Mouse (Mus musculus): Measurements from ENCODE around the gene Sspn. TPM values are rescaled to one million over a fixed set of nuclear protein-coding genes. Genes with fewer than 3 reads are reported as not detected.
A peak's percentile ranks its signal among the peaks of the same experiment; 100 is the strongest.

The Sspn gene
- 1 to 10 TPM; 3.9 to 4.1 TPM for total RNA-seq (2021)

GRCm38 (mm10) chr6:145931341-145931740, at the start of gene Sspn:
Sspn (plus strand) TSS chr6:145931641.
- intact Hi-C loops (cut with DNase I), result no loop called here
- no peak for DNase-seq (ENCODE audit: low spot score in 2 of 2)

GRCm38 (mm10) chr6:145883010-145883409, 48.4 kb upstream of the Sspn start:
- no peak for DNase-seq (ENCODE audit: low spot score in 2 of 2)
- intact Hi-C loops (cut with DNase I), result no loop called here

GRCm38 (mm10) chr6:145883668-145884067, 47.8 kb upstream of the Sspn start:
- intact Hi-C loops (cut with DNase I), result no loop called here
- DNase-seq (ENCODE audit: low spot score in 2 of 2), result no peak

GRCm38 (mm10) chr6:145885069-145885468, 46.4 kb upstream of the Sspn start:
- DNase-seq (ENCODE audit: low spot score in 2 of 2), result no peak
- intact Hi-C loops (cut with DNase I), result no loop called here

- intact Hi-C loops (cut with DNase I), result no loop called here
- DNase-seq (ENCODE audit: low spot score in 2 of 2), result no peak
Measured at GRCm38 (mm10) chr6:145886277-145886676, 45.2 kb upstream of the Sspn start.

DNA sequence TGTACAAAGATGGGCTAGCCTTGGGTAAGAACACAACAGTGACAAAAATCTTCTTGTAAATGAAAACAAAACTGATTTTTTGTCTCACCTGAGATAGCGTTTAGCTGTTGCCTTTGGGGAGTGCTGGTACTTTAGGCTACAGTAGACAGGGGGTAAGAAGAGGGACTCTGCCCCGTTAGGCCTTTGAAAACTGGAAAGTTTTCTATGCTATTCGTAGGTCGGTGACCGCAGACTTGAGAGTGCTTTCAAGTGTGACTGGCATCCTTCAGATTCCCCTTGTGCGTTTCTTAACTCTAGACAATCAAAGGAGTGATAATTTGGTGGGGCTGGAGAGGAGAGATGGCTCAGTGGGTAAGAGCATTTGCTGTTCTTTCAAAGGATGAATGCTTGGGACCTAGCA, 43.7 kb upstream of the Sspn start:
- no peak for DNase-seq (ENCODE audit: low spot score in 2 of 2)
- intact Hi-C loops (cut with DNase I), result no loop called here

GRCm38 (mm10) chr6:145891951-145892350, 39.5 kb upstream of the Sspn start:
- DNase-seq (ENCODE audit: low spot score in 2 of 2), result no peak
- intact Hi-C loops (cut with DNase I), result no loop called here

DNA sequence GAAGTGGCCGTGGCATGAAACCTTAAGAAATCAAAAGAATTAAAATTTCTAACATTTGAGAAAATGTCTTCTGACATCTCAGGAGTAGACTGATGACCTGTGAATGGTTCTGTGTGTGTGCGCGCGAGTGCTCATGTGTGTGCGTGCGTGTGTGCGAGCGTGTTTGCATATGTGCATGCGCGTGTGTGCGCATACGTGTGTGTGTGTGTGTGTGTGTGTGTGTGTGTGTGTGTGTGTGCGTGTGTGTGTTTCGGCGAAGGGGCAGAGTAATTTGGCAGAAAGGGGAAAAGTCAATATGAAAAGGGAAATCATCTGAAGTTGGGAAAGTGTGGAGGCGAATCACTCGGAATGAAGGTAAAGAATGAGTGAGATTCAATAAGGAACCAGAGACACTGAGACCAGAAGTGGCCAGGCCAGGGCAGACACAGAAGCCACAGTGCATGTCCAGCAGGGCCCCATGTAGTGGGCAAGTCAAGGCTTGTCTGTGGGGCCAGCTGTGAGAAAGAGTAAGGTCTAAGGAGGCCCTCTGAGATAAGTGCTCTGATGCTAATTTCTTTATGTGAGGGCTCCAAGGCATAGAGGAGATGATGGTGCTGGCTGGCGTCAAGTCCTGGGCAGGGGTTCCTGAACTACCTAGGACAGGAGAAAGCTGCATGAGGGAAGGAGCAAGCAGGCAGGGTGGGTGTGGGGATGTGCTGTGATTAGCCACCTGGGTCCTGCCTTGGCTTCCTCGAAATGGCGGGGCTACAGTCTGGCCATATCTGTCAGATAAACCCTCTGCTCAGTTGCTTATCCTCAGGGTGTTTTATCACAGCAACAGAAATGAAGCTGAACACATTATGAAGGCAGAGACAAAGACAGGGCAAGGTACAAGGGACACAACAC, 38.8 kb upstream of the Sspn start:
- no peak for DNase-seq (ENCODE audit: low spot score in 2 of 2)
- intact Hi-C loops (cut with DNase I), result no loop called here

GRCm38 (mm10) chr6:145893366-145894021, 37.9 kb upstream of the Sspn start:
- intact Hi-C loops (cut with DNase I), result no loop called here
- DNase-seq (ENCODE audit: low spot score in 2 of 2), result no peak

GRCm38 (mm10) chr6:145894669-145895342, 36.6 kb upstream of the Sspn start:
- intact Hi-C loops (cut with DNase I), result no loop called here
- peak in 1 of 2 experiments; percentile 5 for DNase-seq (ENCODE audit: low spot score in 2 of 2)

GRCm38 (mm10) chr6:145904169-145904568, 27.3 kb upstream of the Sspn start:
- intact Hi-C loops (cut with DNase I), result no loop called here
- DNase-seq (ENCODE audit: low spot score in 2 of 2), result no peak

- intact Hi-C loops (cut with DNase I), result no loop called here
Measured at GRCm38 (mm10) chr6:145904616-145905015, 26.8 kb upstream of the Sspn start.

DNA sequence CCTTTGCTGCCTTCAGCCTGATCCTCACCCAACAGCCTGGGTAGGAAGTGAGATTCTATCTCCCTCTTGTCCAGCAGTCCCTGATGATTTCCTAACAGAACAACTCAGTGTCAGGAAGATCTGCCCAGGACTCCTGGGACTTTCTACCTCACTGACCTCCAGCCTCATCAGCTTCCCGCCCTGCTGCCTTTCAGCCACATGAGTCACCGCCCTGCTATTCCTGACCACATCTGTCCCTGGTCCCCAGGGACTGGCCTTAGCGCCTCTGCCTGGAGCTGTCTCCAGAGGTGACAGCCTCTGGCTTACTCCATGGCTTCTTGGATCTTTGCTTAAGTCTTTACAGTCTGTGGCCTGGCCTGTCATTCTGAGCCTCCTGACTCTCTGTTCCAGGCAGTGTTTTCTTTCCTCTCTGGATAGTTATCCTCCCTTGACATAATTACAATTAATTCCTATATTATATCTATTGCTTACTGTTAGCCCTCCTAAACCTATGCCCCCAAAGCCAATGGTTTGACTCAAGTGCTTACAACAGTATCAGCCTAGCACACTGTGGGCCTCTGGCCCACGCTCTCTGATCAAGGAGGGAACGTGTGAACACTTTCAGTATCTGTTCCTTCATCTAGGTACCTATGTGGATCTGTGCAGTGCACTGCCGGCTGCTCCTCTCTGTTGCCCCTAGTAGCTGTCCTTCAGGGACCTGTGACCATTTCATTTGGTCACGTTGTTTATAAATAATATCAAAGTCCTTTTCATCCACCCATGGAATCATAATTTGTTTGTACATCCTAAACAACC, 25.1 kb upstream of the Sspn start:
- no peak for DNase-seq (ENCODE audit: low spot score in 2 of 2)
- intact Hi-C loops (cut with DNase I), result no loop called here

More at GRCm38 (mm10) chr6:145904616-145905015, 26.8 kb upstream of the Sspn start:
- DNase-seq (ENCODE audit: low spot score in 2 of 2), result no peak

DNA sequence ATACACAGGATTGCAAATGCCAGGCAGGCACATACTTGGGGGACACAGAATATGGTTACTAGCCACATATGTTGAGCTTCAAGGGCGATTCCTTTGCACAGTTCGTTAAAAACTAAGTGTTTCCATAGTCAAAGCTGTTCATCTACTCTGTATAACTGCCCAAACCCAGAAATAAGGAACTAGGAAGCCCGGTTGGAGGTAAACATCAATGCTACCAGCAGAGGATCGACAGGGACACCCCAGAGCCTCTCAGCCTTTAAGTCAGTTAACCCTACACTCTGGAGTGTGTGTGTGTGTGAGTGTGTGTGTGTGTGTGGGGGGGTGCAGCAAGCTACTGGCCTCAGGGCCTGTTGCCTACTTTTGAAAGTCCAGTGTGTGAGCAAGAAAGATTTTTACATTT, 21.5 kb upstream of the Sspn start:
- intact Hi-C loops (cut with DNase I), result no loop called here
- no peak for DNase-seq (ENCODE audit: low spot score in 2 of 2)

DNA sequence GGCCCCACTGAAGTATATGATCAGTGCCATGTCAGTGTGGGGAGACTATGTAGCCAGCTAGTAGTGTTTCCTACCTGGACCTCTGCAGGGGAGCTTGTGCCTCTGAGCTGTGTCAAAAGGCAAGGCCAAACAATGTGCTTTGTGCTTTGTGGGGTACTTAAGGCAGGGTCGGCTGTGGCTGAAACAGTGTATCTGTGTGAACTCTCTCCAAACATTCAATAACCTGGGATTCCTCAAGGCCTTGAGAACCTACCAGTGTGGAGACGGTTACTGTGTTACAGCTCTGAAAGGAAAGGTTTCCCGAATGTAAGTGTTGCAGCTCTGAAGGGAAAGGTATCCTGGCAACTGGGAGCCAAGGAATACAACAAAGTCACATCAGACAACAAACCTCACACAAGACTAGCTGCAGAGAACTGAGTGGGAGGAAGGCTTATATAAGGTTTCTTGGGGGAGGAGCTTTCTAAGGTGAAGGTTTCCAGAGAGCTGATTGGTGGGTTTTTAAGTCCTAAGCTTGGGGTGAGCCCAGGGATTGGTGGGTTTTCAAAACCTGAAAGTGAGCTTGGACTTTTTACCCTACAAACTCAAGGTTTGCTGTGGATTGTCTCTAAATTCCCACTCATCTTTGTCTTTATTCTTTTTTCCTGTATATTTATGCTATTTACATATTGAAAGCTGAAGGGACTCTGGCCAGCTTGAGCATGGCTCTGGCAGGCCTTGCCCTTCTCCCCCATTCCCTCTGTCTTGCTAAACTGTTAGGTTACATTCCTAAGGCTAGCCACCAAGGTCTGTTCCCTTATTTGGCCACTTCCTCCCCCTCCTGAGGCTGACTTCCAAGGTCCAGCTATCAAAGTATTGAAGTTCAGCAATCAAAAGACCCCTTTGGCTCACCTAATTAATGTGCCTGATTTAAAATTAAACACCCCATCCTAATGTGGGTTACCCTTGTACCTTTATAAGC, 20.7 kb upstream of the Sspn start:
- DNase-seq (ENCODE audit: low spot score in 2 of 2), result no peak

GRCm38 (mm10) chr6:145912232-145912631, 19.2 kb upstream of the Sspn start:
- intact Hi-C loops (cut with DNase I), result no loop called here
- DNase-seq (ENCODE audit: low spot score in 2 of 2), result no peak

More for the DNA sequence above, 20.7 kb upstream of the Sspn start:
- intact Hi-C loops (cut with DNase I), result no loop called here

GRCm38 (mm10) chr6:145915435-145915834, 16.0 kb upstream of the Sspn start:
- intact Hi-C loops (cut with DNase I), result no loop called here
- DNase-seq (ENCODE audit: low spot score in 2 of 2), result no peak

DNA sequence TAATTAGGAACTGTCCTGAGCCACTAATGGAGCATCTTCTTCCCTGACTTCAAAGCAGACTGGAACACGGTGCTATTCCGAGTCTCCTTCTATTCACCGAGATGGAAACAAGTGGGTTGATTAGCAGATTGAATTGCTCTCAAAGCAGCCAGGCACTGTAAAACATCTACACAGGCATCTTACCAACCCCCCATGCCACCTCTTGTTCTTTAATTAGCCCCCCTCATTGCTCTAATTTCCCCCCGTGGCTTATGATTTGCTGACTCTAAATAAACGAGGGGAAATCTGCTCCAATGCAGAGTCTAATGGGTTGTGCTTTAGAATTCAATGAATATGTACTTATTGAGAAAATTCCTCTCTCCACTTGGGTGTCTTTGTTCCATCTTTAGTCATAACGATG, 15.0 kb upstream of the Sspn start:
- no peak for DNase-seq (ENCODE audit: low spot score in 2 of 2)
- intact Hi-C loops (cut with DNase I), result no loop called here

DNA sequence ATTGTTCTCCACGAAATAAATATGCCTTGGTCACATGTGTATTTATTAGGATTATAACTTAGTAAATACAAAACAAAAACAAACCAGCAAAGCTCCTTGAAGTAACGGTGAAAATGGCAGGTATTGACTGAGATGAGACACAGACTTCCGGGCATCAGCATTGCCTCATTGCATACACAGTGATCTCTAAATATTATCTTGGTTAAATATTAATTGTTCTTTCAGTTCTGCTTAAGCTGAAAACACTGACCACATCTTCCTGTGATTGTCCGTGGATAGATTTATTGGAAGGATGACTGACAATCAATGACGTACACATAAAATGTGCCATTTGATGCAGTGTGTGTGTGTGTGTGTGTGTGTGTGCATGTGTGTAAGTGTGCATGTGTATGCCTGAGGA, 13.2 kb upstream of the Sspn start:
- DNase-seq (ENCODE audit: low spot score in 2 of 2), result no peak
- intact Hi-C loops (cut with DNase I), result no loop called here

Measured in left cerebral cortex, postnatal 25 days (tissue).